Mouse (Mus musculus) kidney, adult 8-10 months (tissue): ENCODE measurements at regions not wholly inside any gene's neighbourhood (a gene's known extent, or its start where the extent isn't known, plus 50 kb on each side); places are given as distances from the start of the nearest gene placed in this dataset.
A peak's percentile ranks its signal among the peaks of the same experiment; 100 is the strongest.
"Not testable (repeated sequence)": the region's sequence is repeated elsewhere in the genome, so short reads cannot be mapped to it uniquely, and the experiment has no call there.

Source experiments
- DNase-seq, 2 experiments: peaks; one replicate each; pipeline ENCODE4 v3.0.0; 2022

DNA sequence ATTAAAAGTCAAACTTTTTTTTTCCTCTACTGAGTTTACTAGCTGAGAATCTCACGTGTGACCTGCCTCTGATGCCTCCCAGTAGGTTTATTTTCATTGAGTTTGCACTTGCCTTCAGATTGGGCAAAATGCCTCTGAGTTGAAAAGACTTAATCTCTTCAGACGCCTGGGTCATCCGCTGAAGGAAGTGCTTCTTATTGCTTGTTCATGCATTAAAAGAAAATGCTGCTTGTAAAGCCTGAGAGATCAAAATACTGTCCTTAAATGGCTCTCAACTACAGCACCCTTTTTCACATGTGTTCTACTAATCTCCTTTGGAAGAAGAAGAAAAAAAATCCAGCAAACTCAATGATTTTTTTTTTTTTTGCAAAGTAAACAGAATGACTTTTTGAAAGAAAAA is 351.5 kb downstream of the Kcnh5 start:
- DNase-seq = no peak

DNA sequence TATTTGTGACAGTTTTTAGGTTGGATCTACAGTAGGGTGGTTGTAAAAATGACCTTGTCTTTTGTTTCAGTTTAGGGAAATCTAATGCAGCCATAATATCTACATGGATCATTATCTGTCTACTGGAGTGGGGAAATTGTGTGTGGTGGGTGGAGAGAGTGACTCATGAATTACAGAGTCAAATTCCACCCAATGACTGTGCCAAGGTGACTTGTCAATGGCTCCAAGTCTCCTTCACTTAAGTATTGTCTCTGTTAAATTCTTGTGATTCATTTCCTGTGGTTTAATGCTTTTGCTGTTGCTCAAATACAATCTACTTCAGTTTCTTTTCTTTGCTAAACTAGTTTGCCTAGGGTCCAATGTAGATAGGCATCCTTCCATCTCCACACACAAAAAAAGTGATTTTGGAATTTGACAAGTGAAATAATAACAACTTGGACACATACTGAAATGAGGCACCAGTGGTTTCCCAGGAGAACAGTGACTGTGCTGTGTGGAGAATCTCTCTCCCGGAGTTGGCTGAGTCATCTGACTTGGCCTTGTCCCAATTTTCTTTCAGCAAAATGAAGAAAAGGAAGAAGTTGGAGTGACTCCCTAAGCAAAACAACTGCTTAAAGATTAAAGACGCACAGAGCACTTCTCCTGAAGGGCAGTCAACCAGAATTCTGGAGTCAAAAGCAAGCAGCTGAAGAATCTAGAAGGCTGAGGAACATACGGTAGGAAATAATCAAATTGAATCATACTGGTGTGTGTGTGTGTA is 352.2 kb downstream of the Kcnh5 start:
- peak; percentile 66 to 68 for DNase-seq

DNA sequence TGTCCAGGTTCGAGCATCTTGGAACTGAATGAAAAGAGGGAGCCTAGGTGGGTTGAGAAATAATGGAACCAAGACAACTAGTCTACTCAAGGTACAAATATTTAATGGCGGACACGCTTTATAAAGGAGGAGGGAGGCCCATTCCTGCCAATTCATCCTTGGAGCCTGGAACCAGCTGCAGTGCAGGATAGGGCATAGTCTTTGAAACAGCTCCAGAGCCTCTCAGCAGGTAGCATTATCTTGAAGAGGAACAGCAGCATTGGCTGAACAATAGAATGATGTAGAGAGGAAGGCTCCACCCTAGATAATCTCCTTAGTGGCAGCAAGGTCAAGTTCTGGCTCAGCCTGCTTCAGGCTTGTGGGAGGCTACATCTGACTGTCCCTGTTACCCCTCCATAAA is 361.0 kb downstream of the Kcnh5 start:
- not testable (repeated sequence) for DNase-seq

- peak; percentile 20 for DNase-seq
These were observed 368.6 kb downstream of the Kcnh5 start for GRCm38 (mm10) chr12:74808571-74808970.

- peak; percentile 42 to 48 for DNase-seq
These were observed 369.2 kb downstream of the Kcnh5 start for GRCm38 (mm10) chr12:74807926-74808325.

DNA sequence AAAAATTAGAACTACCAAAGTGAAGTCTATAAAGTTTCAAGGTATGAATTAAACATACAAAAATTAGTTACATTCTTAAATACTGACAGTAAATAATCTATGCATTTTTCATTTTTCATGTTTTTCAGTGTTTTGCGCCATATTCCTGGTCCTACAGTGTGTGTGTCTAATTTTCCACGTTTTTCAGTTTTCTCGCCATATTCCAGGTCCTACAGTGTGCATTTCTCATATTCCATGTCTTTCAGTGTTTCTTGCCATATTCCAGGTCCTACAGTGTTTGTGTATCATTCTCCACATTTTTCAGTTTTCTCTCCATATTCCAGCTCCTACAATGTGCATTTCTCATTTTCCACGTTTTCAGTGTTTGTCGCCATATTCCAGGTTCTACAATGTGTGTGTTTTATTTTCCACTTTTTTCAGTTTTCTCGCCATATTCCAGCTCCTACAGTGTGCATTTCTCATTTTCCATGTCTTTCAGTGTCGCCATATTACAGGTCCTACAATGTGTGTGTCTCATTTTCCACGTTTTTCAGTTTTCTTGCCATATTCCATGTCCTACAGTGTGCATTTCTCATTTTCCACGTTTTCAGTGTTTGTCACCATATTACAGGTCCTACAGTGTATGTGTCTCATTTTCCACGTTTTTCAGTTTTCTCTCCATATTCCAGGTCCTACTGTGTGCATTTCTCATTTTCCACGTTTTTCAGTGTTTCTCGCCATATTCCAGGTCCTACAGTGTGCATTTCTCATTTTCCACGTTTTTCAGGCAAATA is 373.2 kb downstream of the Kcnh5 start:
- DNase-seq = no peak

DNA sequence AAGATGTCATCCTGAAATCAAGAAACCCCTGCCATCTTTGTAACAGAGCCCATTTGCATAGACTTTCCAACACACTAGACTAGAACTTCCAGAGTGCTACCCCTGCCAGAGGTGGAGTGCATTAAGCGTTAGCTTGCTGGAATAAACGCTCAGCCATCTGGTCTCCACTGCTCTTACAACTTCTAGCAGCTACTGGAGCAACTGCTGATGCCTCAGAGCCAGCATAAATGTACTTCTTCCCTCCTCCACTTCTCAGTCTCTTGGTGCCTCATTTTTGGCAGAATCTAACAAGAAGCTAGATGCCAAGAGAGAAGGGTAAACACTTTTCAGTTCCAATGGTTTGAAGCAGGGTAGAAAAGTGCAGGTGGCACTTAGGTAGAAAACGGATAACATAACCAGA is 385.1 kb downstream of the Kcnh5 start:
- no peak for DNase-seq

- no peak for DNase-seq
These were observed 414.8 kb downstream of the Kcnh5 start for GRCm38 (mm10) chr12:74762284-74762683.

DNA sequence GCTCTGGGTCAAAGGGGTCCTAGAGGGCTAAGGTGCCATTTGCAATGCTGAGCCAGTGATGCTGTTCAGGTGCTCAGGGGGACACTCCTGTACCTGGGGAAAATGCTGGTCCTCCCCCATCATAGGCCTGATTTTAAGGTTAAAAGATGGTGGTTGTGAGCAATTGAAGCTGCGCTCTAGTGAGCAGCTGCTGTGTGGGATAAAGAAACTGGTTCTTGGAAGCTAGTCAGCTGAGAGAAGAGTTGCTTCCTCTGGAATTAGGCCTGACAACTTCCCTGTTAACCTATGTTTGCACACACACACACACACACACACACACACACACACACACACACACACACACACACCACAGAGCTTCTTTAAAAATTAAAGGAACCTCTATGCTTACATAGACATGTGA is 428.9 kb upstream of the Gm11042 start:
- DNase-seq = no peak

- no peak for DNase-seq
These were observed 412.7 kb upstream of the Gm11042 start for GRCm38 (mm10) chr12:74728866-74729265.

GRCm38 (mm10) chr12:74679149-74679548 is 363.0 kb upstream of the Gm11042 start:
- no peak for DNase-seq

GRCm38 (mm10) chr12:74677835-74678234 is 361.6 kb upstream of the Gm11042 start:
- DNase-seq = no peak

DNA sequence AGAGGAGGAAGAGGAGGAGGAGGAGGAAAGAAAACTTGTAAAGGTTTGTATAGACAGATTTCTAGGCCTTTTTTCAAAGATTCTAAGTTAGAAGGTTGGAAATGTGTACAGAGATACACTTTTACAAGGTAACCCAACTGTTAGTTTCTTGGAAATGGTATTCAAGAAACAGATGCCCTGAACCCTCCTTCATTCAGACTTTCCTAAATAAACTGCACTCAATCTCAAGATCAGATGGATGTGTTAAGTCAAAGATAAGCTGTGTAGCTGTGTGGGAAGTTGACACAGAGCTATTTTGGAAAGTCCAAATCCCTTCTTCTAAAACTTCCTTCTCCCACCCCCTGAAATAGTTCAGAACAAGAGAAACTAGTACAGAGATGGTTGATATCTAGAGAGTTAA is 342.2 kb upstream of the Gm11042 start:
- DNase-seq = no peak

DNA sequence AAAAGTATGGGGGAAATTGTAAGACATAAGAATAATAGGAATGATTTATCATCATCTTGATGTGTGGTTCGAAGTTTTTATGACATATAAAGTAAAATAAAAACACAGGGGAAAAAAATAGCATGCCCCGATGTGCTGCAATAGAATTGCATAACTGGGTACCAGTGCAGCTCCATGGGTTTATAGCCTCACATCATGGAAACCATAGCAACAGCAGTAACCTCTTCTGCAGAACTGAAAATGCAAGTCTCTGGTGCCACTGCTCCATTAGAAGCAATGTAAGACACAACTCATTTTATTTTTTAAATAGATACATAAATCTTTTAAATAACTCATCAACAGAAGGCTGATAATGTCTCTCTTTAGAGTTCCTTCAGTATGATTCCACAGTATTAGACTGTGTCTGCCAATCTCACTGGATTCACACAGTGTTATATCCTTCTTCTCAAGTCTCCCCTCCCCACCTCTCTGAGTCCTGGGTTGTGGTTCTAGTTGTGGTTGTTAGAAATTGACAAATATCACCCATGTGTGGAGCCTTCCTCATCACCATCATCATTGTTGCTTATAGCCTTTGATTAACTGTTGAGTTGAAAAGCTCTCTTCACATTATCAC is 340.9 kb upstream of the Gm11042 start:
- DNase-seq = no peak

GRCm38 (mm10) chr12:74651256-74651655 is 335.1 kb upstream of the Gm11042 start:
- no peak for DNase-seq

- DNase-seq = no peak
These were observed 316.6 kb upstream of the Gm11042 start for GRCm38 (mm10) chr12:74632827-74633226.

DNA sequence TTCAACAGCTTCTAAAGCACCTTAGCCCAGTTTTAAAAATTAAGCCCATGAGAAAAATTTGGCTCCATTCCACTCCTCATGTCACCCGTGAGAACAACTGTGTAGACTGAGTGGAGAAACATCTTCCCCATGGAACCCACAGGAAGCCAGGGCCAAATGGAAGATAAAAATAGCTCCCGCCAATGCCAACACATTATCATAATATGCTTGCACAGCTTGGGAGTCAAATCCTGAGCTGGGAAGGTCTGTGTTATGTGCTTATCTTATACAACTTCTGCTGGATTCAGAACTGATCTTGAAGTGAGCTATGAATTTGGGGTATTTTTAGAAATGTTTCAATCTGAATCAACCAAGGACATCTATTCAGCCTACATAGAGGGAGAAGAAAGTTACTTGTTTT is 279.0 kb upstream of the Gm11042 start:
- DNase-seq = no peak

DNA sequence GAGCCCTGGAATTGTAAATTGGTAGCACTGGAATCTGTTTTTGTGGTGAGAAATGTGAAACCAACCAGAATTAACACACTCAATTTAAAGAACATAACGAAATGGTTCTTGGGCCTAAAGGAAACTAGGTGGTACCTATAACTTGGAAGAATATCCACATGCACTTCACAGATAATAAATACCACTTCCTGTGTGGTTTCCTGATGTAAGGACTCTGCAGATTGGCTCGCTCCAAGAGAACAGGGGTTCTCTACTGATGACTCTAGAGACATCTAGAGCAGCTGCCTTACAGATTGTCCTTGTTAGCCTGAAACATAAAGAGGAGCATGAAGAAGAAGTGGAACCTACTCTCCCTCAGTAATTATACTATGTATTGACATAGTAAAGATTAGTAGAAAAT is 238.4 kb upstream of the Gm11042 start:
- DNase-seq = no peak

DNA sequence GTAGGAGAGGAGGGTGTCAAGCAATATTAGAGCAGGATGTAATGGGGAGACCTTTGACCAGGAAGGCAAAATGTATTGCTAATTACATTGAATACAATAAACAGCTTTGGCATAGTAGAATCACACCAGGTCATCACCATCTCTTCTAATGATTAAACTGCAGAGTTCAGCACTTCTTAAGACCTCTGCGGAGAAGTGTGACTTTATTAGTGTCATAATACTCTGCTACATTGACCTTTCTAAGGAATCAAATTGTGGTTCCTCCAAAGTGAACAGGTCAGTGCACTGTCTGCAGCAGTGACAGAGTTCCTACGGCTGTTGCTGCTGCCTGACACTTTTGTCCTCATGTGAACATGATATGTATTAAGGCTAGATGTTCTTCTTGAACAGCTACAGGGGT is 228.0 kb upstream of the Gm11042 start:
- no peak for DNase-seq

DNA sequence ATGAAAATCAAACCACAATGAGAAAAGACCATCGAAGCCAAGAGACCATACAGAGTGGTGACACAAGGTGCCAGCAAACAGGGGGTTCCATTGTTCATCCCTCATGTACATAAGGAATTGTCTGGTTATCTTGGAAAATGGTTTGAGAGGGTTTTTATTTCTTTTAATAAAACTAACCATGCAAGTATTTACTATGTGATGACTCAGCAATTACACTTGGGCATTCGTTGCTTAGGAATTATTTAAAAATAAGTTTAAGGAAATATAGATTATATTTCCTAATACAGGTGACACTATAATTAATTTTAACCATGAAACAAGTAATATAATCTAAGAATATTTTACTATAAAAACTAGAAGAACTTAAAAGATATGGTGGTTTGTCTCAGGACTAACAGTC is 218.7 kb upstream of the Gm11042 start:
- no peak for DNase-seq

DNA sequence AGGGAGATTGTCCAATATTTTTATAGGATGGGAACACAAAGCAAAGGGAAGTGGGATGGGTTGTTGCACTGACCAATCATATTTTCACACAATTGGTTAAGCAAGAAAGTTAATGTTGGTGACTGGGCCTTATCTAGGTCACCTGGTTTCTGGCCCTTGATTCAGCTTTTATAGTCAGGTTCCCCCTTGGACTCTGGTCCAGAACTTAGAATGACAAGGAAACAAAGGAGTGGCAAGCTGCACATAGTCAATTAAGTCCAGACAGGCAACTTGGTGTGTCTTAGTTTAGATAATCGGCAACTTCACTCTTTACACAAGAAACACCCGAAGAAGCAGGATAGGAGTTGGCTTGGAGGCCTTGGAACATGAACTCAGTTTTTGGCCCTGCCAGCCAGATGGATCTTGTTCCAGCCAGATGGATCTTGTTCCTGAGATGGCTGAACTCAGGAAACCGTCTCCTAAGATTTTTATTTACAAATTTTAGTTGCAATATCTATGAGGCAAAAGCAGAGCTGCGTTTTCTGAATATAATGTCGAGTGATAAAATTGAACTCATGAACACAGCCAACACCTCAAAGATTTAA is 212.9 kb upstream of the Gm11042 start:
- DNase-seq = peak in 1 of 2 experiments; percentile 4

- DNase-seq = no peak
These were observed 211.0 kb upstream of the Gm11042 start for GRCm38 (mm10) chr12:74527190-74527621.

DNA sequence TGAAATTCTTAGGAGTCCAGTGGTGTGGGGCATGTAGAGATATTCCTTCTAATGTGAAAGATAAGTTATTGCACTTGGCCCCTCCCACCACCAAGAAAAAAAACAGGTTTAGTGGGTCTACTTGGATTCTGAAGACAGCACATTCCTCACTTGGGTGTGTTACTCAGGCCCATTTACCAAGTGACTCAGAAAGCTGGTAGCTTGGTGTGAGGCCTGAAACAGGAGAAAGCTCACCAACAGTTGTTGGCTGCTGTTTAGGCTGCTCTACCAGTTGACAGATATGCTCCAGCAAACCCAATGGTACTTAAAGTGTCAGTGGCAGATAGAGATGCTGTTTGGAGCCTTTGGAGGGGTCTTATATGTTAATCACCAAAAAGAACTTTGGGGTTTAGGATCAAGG is 207.8 kb upstream of the Gm11042 start:
- no peak for DNase-seq

- DNase-seq = no peak
These were observed 201.8 kb upstream of the Gm11042 start for GRCm38 (mm10) chr12:74518032-74518431.
